Mouse (Mus musculus): ENCODE data around the gene Cnga4. TPM values are rescaled to one million over a fixed set of nuclear protein-coding genes. Genes with fewer than 3 reads are reported as not detected.
"Not testable (repeated sequence)": the region's sequence is repeated elsewhere in the genome, so short reads cannot be mapped to it uniquely, and the experiment has no call there.

The Cnga4 gene
- not detected in 2 replicates for total RNA-seq (2012; rRNA removed)
- polyA plus RNA-seq (2012; ENCODE audit: insufficient read depth in 1 of 2, insufficient read length in 2 of 2, low read depth in 1 of 2, low replicate concordance in 2 of 2, missing spikeins in 1 of 2): not detected

DNA sequence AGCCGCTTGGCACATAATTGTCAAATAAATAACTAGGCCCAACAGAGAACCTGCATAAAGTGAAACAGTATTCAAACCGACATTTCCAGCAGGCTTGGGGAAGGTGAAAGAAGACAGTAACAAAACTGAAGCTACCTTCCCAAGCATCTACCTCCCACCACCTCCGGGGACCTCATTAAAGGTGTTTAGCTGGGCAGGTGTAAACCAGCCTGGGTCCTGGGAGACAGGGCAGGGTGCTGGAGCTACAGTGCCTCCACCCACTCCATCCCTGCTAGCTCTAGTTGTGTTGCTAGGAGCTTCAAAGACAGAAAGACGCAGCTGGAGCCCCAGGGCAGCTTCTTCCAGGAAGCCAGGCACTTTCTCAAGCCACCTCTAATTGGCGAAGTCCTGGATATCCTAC, at the start of gene Cnga4:
TSS of gene Cnga4 (plus strand) at position 301 of the 400 bp plus-strand sequence.
- H3K4me3 ChIP-seq (ENCODE audit: control insufficient read depth in 1 of 2, insufficient read depth in 1 of 2, low read depth in 2 of 2, low read length in 2 of 2): no peak within 1 kb of the TSS
- no peaks in the 10 kb centered on the region for H3K9me3 ChIP-seq (replicated peaks; ENCODE audit: insufficient read depth, low read length)
- no peak for DNase-seq (ENCODE audit: low read depth, low spot score)
- H3K27ac ChIP-seq (ENCODE audit: control insufficient read depth, low read depth, low read length): no peak within 1 kb of the TSS
- no peaks in the 10 kb centered on the region for H3K4me1 ChIP-seq (ENCODE audit: control insufficient read depth in 1 of 2, insufficient read depth in 2 of 2, low read length in 2 of 2)
- no peaks in the 10 kb centered on the region; the same call in 1 of the 2 replicates for H3K79me2 ChIP-seq (ENCODE audit: control insufficient read depth, insufficient read depth, low read length, poor library complexity)
- no peaks in the 10 kb centered on the region; a peak in 1 of 4 replicates for H3K27me3 ChIP-seq (ENCODE audit: control insufficient read depth in 1 of 2, insufficient read depth in 2 of 2, low read length in 2 of 2)
- TF ChIP-seq BHLHE40 (IDR thresholded peaks at IDR 0.05; ENCODE audit: borderline replicate concordance, low read depth, low read length) (no peak), TAL1 (IDR thresholded peaks at IDR 0.05; ENCODE audit: low read length) (no peak), JUND (IDR thresholded peaks at IDR 0.05; ENCODE audit: low read depth, low read length) (no peak), MAZ (IDR thresholded peaks at IDR 0.05; ENCODE audit: low read depth, low read length) (no peak), SMC3 (IDR thresholded peaks at IDR 0.05; ENCODE audit: low read depth, low read length) (no peak), GABPA (IDR thresholded peaks at IDR 0.05; ENCODE audit: low read depth, low read length) (no peak), CHD1 (IDR thresholded peaks at IDR 0.05; ENCODE audit: low read depth, low read length) (no peak)
- no peak within 1 kb of the TSS for H3K9ac ChIP-seq (ENCODE audit: control insufficient read depth, low read depth, low read length, poor library complexity, severe bottlenecking)
- no peaks in the 10 kb centered on the region for H3K36me3 ChIP-seq (ENCODE audit: control insufficient read depth in 1 of 2, insufficient read depth in 2 of 2, low read length in 2 of 2)

DNA sequence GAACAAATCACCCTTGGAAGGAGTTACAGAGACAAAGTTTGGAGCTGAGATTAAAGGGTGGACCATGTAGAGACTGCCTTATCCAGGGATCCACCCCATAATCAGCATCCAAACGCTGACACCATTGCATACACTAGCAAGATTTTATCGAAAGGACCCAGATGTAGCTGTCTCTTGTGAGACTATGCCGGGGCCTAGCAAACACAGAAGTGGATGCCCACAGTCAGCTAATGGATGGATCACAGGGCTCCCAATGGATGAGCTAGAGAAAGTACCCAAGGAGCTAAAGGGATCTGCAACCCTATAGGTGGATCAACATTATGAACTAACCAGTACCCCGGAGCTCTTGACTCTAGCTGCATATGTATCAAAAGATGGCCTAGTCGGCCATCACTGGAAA, 48.3 kb upstream of the Cnga4 start:
- not testable (repeated sequence) for H3K36me3 ChIP-seq (ENCODE audit: control insufficient read depth in 1 of 2, insufficient read depth in 2 of 2, low read length in 2 of 2); H3K27ac ChIP-seq (ENCODE audit: control insufficient read depth, low read depth, low read length); DNase-seq (ENCODE audit: low read depth, low spot score); H3K4me1 ChIP-seq (ENCODE audit: control insufficient read depth in 1 of 2, insufficient read depth in 2 of 2, low read length in 2 of 2); H3K27me3 ChIP-seq (ENCODE audit: control insufficient read depth in 1 of 2, insufficient read depth in 2 of 2, low read length in 2 of 2); H3K4me3 ChIP-seq (ENCODE audit: control insufficient read depth in 1 of 2, insufficient read depth in 1 of 2, low read depth in 2 of 2, low read length in 2 of 2); H3K79me2 ChIP-seq (ENCODE audit: control insufficient read depth, insufficient read depth, low read length, poor library complexity); H3K9me3 ChIP-seq (replicated peaks; ENCODE audit: insufficient read depth, low read length); H3K9ac ChIP-seq (ENCODE audit: control insufficient read depth, low read depth, low read length, poor library complexity, severe bottlenecking)

DNA sequence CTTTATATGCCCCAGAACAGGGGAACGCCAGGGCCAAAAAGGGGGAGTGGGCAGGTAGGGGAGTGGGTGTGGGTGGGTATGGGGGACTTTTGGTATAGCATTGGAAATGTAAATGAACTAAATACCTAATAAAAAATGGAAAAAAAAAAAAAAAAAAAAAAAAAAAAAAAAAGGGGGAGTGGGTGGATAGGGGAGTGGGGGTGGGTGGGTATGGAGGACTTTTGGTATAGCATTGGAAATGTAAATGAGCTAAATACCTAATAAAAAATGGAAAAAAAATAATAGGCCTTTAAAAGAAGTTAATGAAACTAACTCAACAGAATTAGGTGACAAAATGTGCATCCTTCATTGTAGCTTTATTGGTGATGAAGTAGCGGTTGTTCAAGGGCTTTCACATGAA, 47.9 kb upstream of the Cnga4 start:
- H3K4me3 ChIP-seq (ENCODE audit: control insufficient read depth in 1 of 2, insufficient read depth in 1 of 2, low read depth in 2 of 2, low read length in 2 of 2); H3K4me1 ChIP-seq (ENCODE audit: control insufficient read depth in 1 of 2, insufficient read depth in 2 of 2, low read length in 2 of 2); H3K9me3 ChIP-seq (replicated peaks; ENCODE audit: insufficient read depth, low read length); DNase-seq (ENCODE audit: low read depth, low spot score); H3K9ac ChIP-seq (ENCODE audit: control insufficient read depth, low read depth, low read length, poor library complexity, severe bottlenecking); H3K27me3 ChIP-seq (ENCODE audit: control insufficient read depth in 1 of 2, insufficient read depth in 2 of 2, low read length in 2 of 2); H3K79me2 ChIP-seq (ENCODE audit: control insufficient read depth, insufficient read depth, low read length, poor library complexity); H3K36me3 ChIP-seq (ENCODE audit: control insufficient read depth in 1 of 2, insufficient read depth in 2 of 2, low read length in 2 of 2); H3K27ac ChIP-seq (ENCODE audit: control insufficient read depth, low read depth, low read length): not testable (repeated sequence)

DNA sequence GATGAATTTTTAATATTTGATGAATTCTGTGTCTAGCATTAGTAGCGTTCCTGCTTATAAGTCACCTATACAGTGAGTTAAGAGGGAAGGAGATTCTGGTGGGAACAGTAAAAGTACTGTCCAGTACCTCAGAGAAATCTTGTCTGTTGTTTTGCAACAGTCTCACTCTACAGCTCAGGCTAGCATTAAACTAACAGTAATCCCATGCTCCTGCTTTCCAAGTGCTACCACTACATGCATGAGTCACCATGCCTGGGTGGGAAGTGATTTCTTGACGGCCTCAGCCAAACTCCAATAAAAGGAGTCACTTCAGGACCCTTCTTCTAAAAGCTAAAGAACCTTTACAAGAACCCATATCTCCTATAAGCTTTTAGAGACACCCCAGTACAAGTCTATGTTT, 42.7 kb upstream of the Cnga4 start:
- Histone ChIP-seq H3K27me3 (ENCODE audit: control insufficient read depth in 1 of 2, insufficient read depth in 2 of 2, low read length in 2 of 2) (no peaks in the 10 kb centered on the region), H3K79me2 (ENCODE audit: control insufficient read depth, insufficient read depth, low read length, poor library complexity) (no peaks in the 10 kb centered on the region), H3K4me3 (ENCODE audit: control insufficient read depth in 1 of 2, insufficient read depth in 1 of 2, low read depth in 2 of 2, low read length in 2 of 2) (no peak overlapping the region), H3K9me3 (replicated peaks; ENCODE audit: insufficient read depth, low read length) (no peaks in the 10 kb centered on the region), H3K9ac (ENCODE audit: control insufficient read depth, low read depth, low read length, poor library complexity, severe bottlenecking) (no peak overlapping the region), H3K4me1 (ENCODE audit: control insufficient read depth in 1 of 2, insufficient read depth in 2 of 2, low read length in 2 of 2) (no peaks in the 10 kb centered on the region), H3K27ac (ENCODE audit: control insufficient read depth, low read depth, low read length) (no peak overlapping the region), H3K36me3 (ENCODE audit: control insufficient read depth in 1 of 2, insufficient read depth in 2 of 2, low read length in 2 of 2) (no peaks in the 10 kb centered on the region)
- no peak for DNase-seq (ENCODE audit: low read depth, low spot score)
- TF ChIP-seq TBP (IDR thresholded peaks at IDR 0.05; ENCODE audit: low read depth, low read length) (no peak), KAT2A (conservative IDR thresholded peaks at IDR 0.05; ENCODE audit: low read depth, low read length) (no peak), ZNF384 (IDR thresholded peaks at IDR 0.05; ENCODE audit: low read depth, low read length) (no peak), HCFC1 (IDR thresholded peaks at IDR 0.05; ENCODE audit: low read depth, low read length) (no peak), GABPA (IDR thresholded peaks at IDR 0.05; ENCODE audit: low read depth, low read length) (no peak), CHD2 (IDR thresholded peaks at IDR 0.05; ENCODE audit: low read length) (no peak), SIN3A (IDR thresholded peaks at IDR 0.05; ENCODE audit: low read length) (no peak), MAFK (IDR thresholded peaks at IDR 0.05; ENCODE audit: borderline replicate concordance, low read depth, low read length) (no peak), MYC (IDR thresholded peaks at IDR 0.05; ENCODE audit: low read depth, low read length) (no peak), USF2 (IDR thresholded peaks at IDR 0.05; ENCODE audit: borderline replicate concordance in 1 of 2, insufficient read depth in 1 of 2, low read depth in 1 of 2, low read length in 2 of 2) (no peak), NRF1 (IDR thresholded peaks at IDR 0.05; ENCODE audit: insufficient read depth, low read depth, low read length, poor library complexity, severe bottlenecking) (no peak), MAX (IDR thresholded peaks at IDR 0.05; ENCODE audit: low read length) (no peak)

All from MEL (cell line).